In the genomic region with DNA sequence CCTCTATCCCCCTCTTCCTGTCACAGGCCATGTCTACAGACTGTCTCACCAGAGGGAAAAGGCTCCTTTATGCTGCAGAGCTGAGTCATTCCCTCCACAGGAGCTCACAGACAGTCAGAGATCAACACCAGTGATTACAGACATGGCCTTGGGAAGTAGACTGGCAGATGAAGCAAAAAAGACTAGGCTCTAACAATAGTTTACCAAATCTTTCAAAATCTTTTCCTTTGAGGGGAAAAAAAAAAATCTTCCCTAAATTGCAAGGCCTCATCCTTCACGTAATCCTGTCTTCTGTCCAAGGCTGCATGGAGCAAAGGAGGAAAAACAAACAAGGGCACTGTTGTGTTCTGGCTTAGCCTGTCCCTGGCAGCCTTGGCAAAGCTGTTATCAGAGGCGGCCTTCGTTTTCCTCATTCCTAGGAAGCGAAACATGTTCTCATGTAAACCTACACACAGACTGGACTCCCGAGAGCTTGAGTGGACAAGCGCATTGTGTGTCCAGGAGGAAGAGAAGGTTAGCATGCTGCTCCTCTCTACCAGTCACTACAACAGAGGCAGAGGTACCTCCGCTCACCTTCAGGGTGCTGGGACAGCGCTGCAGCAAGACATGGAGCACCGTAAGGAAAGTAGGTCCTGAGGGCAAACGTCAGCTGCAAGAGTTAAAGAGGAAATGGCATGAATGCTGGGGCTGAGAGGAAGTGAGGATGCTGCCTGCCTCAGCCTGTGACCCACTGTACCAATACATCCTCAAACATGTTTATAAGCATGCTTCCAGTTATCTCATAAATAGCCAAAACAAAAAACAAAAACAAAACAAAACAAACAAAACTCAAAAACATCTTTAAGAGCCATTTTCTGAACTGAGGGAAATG, we compare ENCODE assay signal across 8 mouse cellular contexts.
DNase-seq lines count a peak whose midpoint lies in the region; ATAC-seq and TF ChIP-seq lines count a peak whose summit lies in the region.

No protein-coding gene starts in this region.

- H3K36me3 ChIP-seq in kidney, postnatal 0 days (ENCODE audit: insufficient read depth, low read length), result no peaks in the 10 kb centered on the region
- no peaks in the 10 kb centered on the region for H3K36me3 ChIP-seq in embryonic facial prominence, embryonic 15.5 days
- no peaks in the 10 kb centered on the region for H3K36me3 ChIP-seq in lung, postnatal 0 days (ENCODE audit: insufficient read depth, low read length)

- H3K9ac ChIP-seq in kidney, postnatal 0 days (ENCODE audit: low read depth, low read length), result no peak overlapping the region
- no peak overlapping the region for H3K9ac ChIP-seq in embryonic facial prominence, embryonic 15.5 days
- H3K9ac ChIP-seq in lung, postnatal 0 days (replicated peaks; ENCODE audit: low read depth), result no peak overlapping the region

- H3K27ac ChIP-seq in kidney, postnatal 0 days, result peak overlapping the region; percentile 58
- peak overlapping the region; percentile 71 for H3K27ac ChIP-seq in embryonic facial prominence, embryonic 15.5 days (replicated peaks)
- H3K27ac ChIP-seq in lung, postnatal 0 days (ENCODE audit: low read length), result peak overlapping the region; percentile 23

- ATAC-seq in kidney, postnatal 0 days (replicated peaks; ENCODE audit: low FRiP score, low read depth), result no peak
- no peak for ATAC-seq in embryonic facial prominence, embryonic 15.5 days (ENCODE audit: insufficient number of reproducible peaks, low FRiP score, low TSS enrichment, low read depth)
- ATAC-seq in lung, postnatal 0 days, result peak; percentile 53; the same call in 1 of the 2 replicates
- ATAC-seq in inflammation-experienced regulatory T-cells, adult 6 months, result no peak

- H3K4me2 ChIP-seq in kidney, postnatal 0 days (ENCODE audit: low read length), result no peak overlapping the region
- no peak overlapping the region for H3K4me2 ChIP-seq in embryonic facial prominence, embryonic 15.5 days (replicated peaks)
- H3K4me2 ChIP-seq in lung, postnatal 0 days (replicated peaks; ENCODE audit: low read depth, low read length), result no peak overlapping the region

- no peak for TF ChIP-seq EP300 in lung, postnatal 0 days (IDR thresholded peaks at IDR 0.05)

- peaks cover 26% of the 10 kb centered on the region for H3K4me1 ChIP-seq in kidney, postnatal 0 days (replicated peaks; ENCODE audit: insufficient read depth, low read length)
- H3K4me1 ChIP-seq in embryonic facial prominence, embryonic 15.5 days, result peaks cover 35% of the 10 kb centered on the region
- no peaks in the 10 kb centered on the region for H3K4me1 ChIP-seq in lung, postnatal 0 days (ENCODE audit: insufficient read depth, low read depth, low read length)

- no peak overlapping the region for H3K4me3 ChIP-seq in kidney, postnatal 0 days (replicated peaks; ENCODE audit: low read depth, low read length)
- no peak overlapping the region for H3K4me3 ChIP-seq in embryonic facial prominence, embryonic 15.5 days (replicated peaks)
- H3K4me3 ChIP-seq in lung, postnatal 0 days (ENCODE audit: low read depth, low read length), result no peak overlapping the region

- TF ChIP-seq CTCF in kidney, postnatal 0 days (IDR thresholded peaks at IDR 0.05; ENCODE audit: low read depth), result no peak
- TF ChIP-seq CTCF in lung, postnatal 0 days (IDR thresholded peaks at IDR 0.05), result no peak

- 67% methylated on average over 10 of the region's 10 CpGs for WGBS in kidney, postnatal 0 days
- 59% methylated on average over 10 of the region's 10 CpGs for whole genome bisulfite sequencing in embryonic facial prominence, embryonic 15.5 days
- 31% methylated on average over 10 of the region's 10 CpGs for WGBS in lung, postnatal 0 days

- no peaks in the 10 kb centered on the region for H3K9me3 ChIP-seq in kidney, postnatal 0 days (replicated peaks; ENCODE audit: low read length)
- no peaks in the 10 kb centered on the region for H3K9me3 ChIP-seq in embryonic facial prominence, embryonic 15.5 days (replicated peaks)
- no peaks in the 10 kb centered on the region for H3K9me3 ChIP-seq in lung, postnatal 0 days (ENCODE audit: low read length)

- no peak for DNase-seq in kidney, postnatal 0 days (ENCODE audit: low spot score)
- DNase-seq in kidney, postnatal 14 days, result no peak
- peak; percentile 88 for DNase-seq in Muller cell, postnatal 12 days (ENCODE audit: inconsistent ontology term)
- no peak for DNase-seq in lung, postnatal 0 days (ENCODE audit: low spot score)
- DNase-seq in left cerebral cortex, adult 11 months (ENCODE audit: low spot score), result no peak
- no peak for DNase-seq in cerebellum, postnatal 4 days (ENCODE audit: low spot score in 2 of 2)

- no peaks in the 10 kb centered on the region for H3K27me3 ChIP-seq in kidney, postnatal 0 days (ENCODE audit: insufficient read depth, low read length)
- no peaks in the 10 kb centered on the region for H3K27me3 ChIP-seq in embryonic facial prominence, embryonic 15.5 days
- H3K27me3 ChIP-seq in lung, postnatal 0 days (replicated peaks; ENCODE audit: insufficient read depth, low read length), result no peaks in the 10 kb centered on the region
